Mouse (Mus musculus) megakaryocyte-erythroid progenitor cell, adult 5-6 weeks (primary cell): ENCODE results near the gene Gm20721. TPM values are rescaled to one million over a fixed set of nuclear protein-coding genes. Genes with fewer than 3 reads are reported as not detected.

Source experiments
- ATAC-seq: replicated peaks from 2 replicates; pipeline ENCODE4 v1.8.0; 2016; ENCODE audit warnings: mild to moderate bottlenecking, inconsistent platforms; ENCODE audit not compliant: severe bottlenecking, poor library complexity, low FRiP score, low TSS enrichment
- total RNA-seq, 2 experiments: library from RNA; stranded (forward) in 1 of 2; stranded (reverse) in 1 of 2; fragments of 200-1000, 215-1000 nt in 1 of 2; fragments of >200 nt in 1 of 2; fragmentation: Nextera tagmentation in 1 of 2; gene quantifications; 2 replicates each; pipeline ENCODE4 v1.2.3; 2014 to 2017

Gm20721 gene
- total RNA-seq, 2 experiments from 2014 or later = 0.13 to 2.7 TPM

GRCm38 (mm10) chr2:174300186-174300585, 46.3 kb downstream of the Gm20721 start:
- no peak for ATAC-seq

- no peak for ATAC-seq
These were observed 46.7 kb downstream of the Gm20721 start for GRCm38 (mm10) chr2:174299771-174300160.

- no peak for ATAC-seq
These were observed 47.3 kb downstream of the Gm20721 start for GRCm38 (mm10) chr2:174299091-174299770.

- no peak for ATAC-seq
These were observed 48.0 kb downstream of the Gm20721 start for GRCm38 (mm10) chr2:174298471-174298870.

- ATAC-seq = no peak
These were observed 48.7 kb downstream of the Gm20721 start for GRCm38 (mm10) chr2:174297851-174298250.

- ATAC-seq = peak; percentile 70
These were observed 49.4 kb downstream of the Gm20721 start for GRCm38 (mm10) chr2:174297086-174297571.

- no peak; the same call in 1 of the 2 replicates for ATAC-seq
These were observed 50.5 kb downstream of the Gm20721 start for GRCm38 (mm10) chr2:174295900-174296465.

- ATAC-seq = peak; percentile 64
These were observed 51.2 kb downstream of the Gm20721 start for GRCm38 (mm10) chr2:174295175-174295899.

- no peak for ATAC-seq
These were observed 52.1 kb downstream of the Gm20721 start for GRCm38 (mm10) chr2:174294457-174294856.

- no peak for ATAC-seq
These were observed 54.9 kb downstream of the Gm20721 start for GRCm38 (mm10) chr2:174291662-174292030.

GRCm38 (mm10) chr2:174291029-174291661, 55.4 kb downstream of the Gm20721 start:
- no peak for ATAC-seq

- no peak for ATAC-seq
These were observed 57.7 kb downstream of the Gm20721 start for GRCm38 (mm10) chr2:174288673-174289430.

GRCm38 (mm10) chr2:174287921-174288320, 58.6 kb downstream of the Gm20721 start:
- no peak for ATAC-seq

- no peak for ATAC-seq
These were observed 60.5 kb downstream of the Gm20721 start for GRCm38 (mm10) chr2:174285921-174286470.

- no peak for ATAC-seq
These were observed 61.6 kb downstream of the Gm20721 start for GRCm38 (mm10) chr2:174284807-174285457.

GRCm38 (mm10) chr2:174284011-174284410, 62.5 kb downstream of the Gm20721 start, which contains the start of gene Gnas:
Gnas (plus strand) TSS chr2:174284320.
- peak; percentile 76 for ATAC-seq

GRCm38 (mm10) chr2:174283341-174283740, 63.2 kb downstream of the Gm20721 start:
- no peak for ATAC-seq
